Mouse (Mus musculus): ENCODE results near the gene Ubald1.

GRCm38 (mm10) chr16:4915931-4916330 lies 35.8 kb upstream of the Ubald1 start:
- TF ChIP-seq CTCF (IDR thresholded peaks at IDR 0.05; ENCODE audit: control insufficient read depth, insufficient read depth, low read length) (no peak), POLR2A (IDR thresholded peaks at IDR 0.05; ENCODE audit: borderline replicate concordance, control insufficient read depth, low read depth, low read length) (no peak)

Measured in bone marrow, adult 2 months (tissue).